Mouse (Mus musculus): ENCODE data around the gene Ctxn1.

Ctxn1 gene

DNA sequence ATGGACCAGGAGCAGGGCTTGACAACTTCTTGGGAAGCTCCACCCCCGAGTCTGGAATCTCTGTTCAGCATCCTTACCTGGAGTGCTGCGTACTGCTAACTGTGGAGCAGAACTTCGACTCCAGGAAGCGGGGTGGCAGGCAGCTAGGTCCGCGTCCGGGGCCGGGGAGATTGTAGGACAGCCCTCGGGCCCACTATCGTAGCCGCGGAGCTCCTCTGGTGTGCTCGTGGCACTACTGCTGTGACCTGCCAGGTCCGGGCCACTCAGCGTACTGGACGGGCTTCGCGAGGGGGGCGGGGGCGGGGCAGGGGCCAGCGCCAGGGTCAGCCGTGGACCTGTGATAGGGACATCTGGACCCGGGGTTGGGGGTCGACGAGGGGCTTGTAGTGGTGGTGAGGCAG is 46.3 kb downstream of the Ctxn1 start:
- DNase-seq, result no peak

- DNase-seq, result no peak
Measured at GRCm38 (mm10) chr8:4211097-4211496, 48.0 kb downstream of the Ctxn1 start.

Data from kidney, adult 11 months (tissue).